Mouse (Mus musculus): Measurements from ENCODE around the gene Vipas39.
"Not testable (repeated sequence)": the region's sequence is repeated elsewhere in the genome, so short reads cannot be mapped to it uniquely, and the experiment has no call there.

The Vipas39 gene

GRCm38 (mm10) chr12:87266108-87266826 lies at the start of gene Vipas39, which contains the start of gene Ahsa1:
Gene Vipas39, minus strand, starts transcription at chr12:87266256.
Gene Ahsa1, plus strand, starts transcription at chr12:87266479.
- peak; percentile 99 for DNase-seq

GRCm38 (mm10) chr12:87313098-87313497 lies 47.0 kb upstream of the Vipas39 start:
- DNase-seq = no peak

DNA sequence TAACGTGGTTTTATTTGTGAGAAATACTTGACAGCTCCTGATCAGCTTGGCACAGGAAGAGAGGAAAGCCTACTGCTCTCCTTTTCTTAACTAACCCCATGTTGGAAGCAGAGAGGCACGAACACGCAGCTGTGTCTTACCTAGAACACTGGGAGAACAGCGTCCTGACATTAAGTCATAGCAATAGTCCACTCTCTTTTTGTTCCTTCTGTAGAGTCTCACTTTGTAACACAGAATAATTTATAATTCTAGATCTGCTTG lies 40.5 kb upstream of the Vipas39 start:
- not testable (repeated sequence) for DNase-seq

DNA sequence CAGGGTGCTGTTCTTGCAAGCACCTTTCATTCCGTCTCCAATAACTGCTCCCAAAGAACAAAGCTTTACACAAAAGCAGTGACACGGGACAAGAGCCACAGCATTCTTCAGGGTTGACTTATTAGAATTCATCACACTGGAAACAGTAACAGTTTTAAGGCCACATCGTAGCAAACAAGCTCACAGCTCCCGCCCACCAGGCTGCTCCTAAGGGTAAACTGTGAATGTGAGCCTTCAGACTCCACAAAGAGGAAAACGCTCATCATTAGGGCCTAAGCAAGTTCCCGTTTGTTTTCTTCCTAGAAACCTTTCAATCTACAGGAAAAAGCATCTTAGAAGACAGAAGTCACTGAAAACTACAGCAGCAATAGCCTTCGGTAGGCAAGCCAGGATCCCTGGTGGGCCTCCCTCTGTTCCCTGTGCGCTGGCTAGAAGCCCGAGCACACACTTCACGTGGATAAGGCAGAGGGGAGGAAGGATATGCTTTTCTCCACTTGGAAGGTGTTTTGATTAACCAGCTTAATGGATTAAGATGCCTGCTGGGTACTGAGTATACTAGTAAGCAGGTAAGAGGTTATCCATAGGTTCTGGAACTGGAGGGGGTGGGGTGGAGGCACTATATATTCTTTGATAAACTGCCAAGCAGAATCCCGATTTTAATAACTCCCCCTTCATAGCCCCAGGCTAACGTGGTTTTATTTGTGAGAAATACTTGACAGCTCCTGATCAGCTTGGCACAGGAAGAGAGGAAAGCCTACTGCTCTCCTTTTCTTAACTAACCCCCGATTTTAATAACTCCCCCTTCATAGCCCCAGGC lies 39.9 kb upstream of the Vipas39 start:
- no peak for DNase-seq

DNA sequence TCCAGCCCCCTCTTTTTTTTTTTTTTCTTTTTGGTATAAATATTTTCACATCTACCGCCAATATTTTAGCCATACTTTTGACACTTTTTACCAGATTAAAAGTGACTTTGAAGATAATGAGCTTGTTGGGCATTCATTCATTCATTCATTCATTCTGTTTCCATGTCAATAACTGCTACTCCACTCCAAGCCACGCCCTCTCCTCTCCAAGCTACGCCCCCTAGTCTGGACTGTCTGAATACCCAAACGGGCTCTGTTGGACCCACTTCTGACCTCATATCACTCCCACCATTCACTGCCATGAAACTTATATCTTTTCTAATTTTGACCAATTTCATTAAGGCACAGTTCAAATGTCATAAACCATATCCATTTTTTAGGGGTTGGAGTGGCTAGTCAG lies 35.1 kb upstream of the Vipas39 start:
- DNase-seq = peak; percentile 6

- no peak for DNase-seq
Measured at GRCm38 (mm10) chr12:87300441-87300690, 34.3 kb upstream of the Vipas39 start.

- peak; percentile 68 for DNase-seq
Measured at GRCm38 (mm10) chr12:87299657-87300440, 33.8 kb upstream of the Vipas39 start, which contains the start of gene Ism2. Gene Ism2, minus strand, starts transcription at chr12:87299705.

DNA sequence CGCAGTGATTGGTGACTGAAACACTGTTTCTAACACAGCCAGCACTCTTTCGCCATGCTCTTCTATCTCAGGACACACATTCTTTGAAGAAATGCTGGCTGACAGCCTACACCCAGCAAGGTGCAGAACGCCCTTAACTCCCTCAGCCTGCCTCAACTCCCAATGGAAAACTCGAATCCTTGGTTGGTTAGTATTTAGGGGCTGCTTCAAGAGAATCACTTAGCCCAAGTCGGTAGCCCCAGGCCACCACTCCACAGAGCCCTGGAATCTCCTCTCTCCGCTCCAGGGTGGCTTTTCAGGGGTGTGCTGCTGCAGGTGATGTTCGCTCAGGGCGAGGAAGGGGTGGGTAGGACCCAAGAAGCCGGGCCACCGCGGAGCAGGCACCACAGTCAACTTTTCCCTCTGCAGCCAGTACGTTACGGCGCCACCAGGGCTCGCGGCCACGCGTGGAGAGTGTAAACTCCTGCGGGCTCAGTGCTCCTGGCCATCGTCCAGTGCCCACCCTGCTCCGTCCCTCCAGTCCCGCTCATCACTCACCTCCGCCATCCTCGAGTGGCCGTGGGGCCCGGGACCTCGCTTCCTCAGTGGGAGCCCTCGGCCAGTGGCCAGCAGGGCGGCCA lies 33.1 kb upstream of the Vipas39 start:
- DNase-seq = no peak

DNA sequence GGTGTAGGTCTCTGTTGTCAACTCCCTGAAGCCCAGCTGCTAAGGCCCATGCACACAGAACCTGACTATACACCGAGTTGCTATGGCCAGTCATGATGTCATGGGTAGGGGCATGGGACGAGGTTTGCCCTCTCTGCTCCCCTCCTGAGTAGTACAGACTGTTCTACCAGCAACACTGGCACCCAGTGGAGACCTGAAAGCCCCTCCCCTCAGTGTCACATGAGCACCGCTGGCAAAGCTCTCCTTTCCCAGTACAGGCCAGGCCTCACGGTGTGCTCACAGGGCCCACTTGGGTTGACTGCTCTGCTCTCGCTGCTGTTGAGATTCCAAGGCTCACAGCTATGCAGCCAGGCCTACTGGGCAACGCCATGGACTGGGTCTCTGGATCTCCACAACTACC lies 27.9 kb upstream of the Vipas39 start:
- DNase-seq = no peak

GRCm38 (mm10) chr12:87289100-87289499 lies 23.0 kb upstream of the Vipas39 start:
- no peak for DNase-seq

- DNase-seq = no peak
Measured at GRCm38 (mm10) chr12:87284726-87285125, 18.7 kb upstream of the Vipas39 start.

DNA sequence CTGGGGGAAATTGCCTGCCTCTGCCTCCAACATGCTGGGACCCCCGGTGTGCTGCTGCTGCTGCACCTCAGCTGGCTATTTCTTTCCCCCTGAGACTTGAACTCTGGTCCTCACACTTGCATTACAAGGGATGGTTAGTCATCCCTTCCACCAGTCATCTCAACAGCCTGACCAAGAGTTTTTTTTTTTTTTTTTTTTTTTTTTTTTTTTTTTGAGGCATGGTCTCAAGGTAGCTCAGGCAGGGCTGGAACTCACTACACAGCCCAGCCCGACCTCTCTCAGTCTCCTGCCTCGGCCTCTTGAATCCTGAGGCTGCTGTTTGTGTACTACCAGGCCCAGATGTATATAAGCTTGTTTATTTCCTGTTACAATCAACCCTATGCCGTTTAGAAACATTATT lies 18.2 kb upstream of the Vipas39 start:
- DNase-seq = no peak

DNA sequence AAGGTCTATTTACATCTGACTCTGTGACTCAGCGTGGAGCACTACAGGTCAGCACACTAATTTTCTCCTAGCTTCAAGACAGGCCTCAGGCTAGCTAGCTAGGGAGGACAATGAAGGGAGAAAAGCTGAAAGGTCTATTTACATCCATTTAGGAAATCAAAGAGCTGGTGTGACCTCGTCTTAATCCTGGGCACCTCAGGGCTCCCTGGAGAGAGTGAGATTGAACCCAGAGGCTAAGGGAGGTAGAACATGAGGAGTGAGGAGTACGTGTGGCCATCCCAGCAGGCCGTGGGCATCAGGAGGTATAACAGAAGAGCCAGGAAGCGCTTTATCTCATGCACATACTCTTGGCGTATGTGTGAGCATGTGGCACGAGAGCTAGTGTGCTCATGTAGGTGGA lies 17.6 kb upstream of the Vipas39 start:
- no peak for DNase-seq

DNA sequence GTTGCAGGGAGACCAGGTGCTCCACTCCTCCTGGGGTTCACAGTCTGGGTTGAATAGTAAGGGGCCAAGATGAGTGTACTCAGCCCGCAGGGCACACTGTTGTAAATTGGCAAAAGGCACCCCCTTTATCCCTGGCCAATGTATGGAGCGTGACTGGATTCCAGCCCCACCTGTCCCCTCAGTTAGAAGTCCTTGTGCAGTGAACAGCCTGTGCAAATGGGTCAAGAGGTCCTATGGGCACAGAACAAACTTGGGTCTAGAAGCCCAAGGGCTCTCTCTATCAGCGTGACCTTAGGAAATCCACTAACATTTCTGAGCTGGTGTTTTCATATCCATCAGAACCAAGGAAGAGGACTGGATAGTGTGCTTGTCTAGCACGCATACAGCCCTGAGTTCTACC lies 16.7 kb upstream of the Vipas39 start:
- DNase-seq = no peak

GRCm38 (mm10) chr12:87281766-87282165 lies 15.7 kb upstream of the Vipas39 start:
- DNase-seq = no peak

DNA sequence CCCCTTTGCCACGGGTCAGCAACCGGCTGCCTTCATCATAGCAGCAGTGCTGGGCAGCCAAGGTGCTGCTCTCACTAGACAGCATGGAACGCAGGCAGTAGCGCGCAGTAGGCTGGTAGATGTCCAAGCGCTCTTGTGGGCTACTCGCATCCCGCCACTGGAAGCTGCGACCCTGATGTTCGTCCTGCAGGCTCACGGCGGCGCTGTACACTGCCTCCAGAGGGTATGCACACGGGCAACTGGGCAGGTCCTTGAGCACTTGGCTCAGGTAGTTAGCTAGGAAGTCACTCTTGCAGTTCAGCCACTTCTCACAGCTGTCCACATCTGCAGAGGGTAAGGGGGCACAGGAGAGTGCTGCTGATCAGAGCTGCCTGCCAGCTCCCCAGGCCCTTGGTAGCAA lies 13.8 kb upstream of the Vipas39 start:
- peak; percentile 11 for DNase-seq

DNA sequence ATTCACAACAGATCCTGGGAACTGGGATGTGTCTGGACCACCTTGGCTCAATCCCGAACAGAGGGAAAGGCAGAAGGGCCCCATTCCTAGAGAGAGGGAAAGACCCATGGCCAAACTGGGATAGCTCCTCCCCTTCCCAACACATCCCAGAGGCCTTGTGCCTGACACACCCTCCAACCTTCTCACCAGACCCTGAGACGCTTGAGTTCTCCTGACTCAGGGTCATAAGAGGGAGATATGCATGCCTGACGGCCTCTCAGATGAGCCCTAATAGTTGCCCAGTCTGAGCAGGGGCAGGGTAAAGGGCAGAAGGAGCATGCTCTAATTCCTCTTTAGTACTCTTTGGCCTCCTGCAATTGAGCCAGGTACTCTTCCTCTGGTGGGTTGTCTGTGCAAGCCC lies 13.3 kb upstream of the Vipas39 start:
- no peak for DNase-seq

- peak; percentile 34 for DNase-seq
Measured at GRCm38 (mm10) chr12:87278118-87278730, 12.2 kb upstream of the Vipas39 start.

DNA sequence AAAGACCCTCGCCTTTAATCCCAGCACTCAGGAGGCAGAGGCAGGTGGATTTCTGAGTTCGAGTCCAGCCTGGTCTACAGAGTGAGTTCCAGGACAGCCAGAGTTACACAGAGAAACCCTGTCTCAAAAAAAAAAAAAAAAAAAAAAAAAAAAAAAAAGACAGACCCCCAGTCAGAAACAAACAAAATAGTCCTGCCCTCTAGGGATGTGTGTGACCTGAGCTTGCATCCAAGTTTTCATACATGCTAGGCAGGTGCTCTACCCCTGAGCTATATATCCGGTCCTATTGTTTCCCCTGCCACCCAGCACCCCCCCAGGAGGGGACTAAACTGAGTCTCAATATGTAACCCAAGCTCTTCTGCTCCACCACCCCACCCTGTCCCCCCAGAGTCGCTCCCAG lies 11.2 kb upstream of the Vipas39 start:
- not testable (repeated sequence) for DNase-seq

- DNase-seq = no peak
Measured at GRCm38 (mm10) chr12:87274853-87275831, 9.1 kb upstream of the Vipas39 start.

DNA sequence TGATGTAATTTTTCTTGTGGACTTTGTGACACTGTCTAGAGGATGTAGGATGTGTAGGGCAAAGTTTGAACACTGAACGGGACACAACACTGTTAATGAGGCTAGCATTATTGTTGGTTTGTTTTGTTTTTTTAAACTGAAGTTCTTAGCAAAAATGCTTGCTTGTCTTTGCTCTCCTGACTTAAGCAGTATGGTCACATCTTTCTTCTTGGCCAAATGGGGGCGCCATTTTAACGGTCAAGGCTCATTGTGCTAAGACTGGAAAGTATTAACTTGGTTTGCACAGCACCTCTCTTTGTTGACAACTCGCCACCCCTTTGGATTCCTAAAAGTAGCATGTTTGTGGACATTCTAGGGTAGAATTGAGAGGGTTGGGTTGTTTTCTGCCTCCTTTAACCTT lies 1.6 kb upstream of the Vipas39 start:
- peak; percentile 52 for DNase-seq
